Mouse (Mus musculus): ENCODE results near the gene Pck2. TPM values are rescaled to one million over a fixed set of nuclear protein-coding genes. Genes with fewer than 3 reads are reported as not detected.

Gene Pck2
- polyA plus RNA-seq, 1 experiment from 2014 or later = 35.5 TPM

GRCm38 (mm10) chr14:55578668-55579269 is 38.7 kb downstream of the Pck2 start:
- 15% methylated on average over 6 of the region's 6 CpGs for WGBS (ENCODE audit: insufficient replicate concordance)
- Histone ChIP-seq H3K27me3 (replicated peaks) (no peaks in the 10 kb centered on the region), H3K27ac (peak overlapping the region; percentile 80), H3K9ac (peak overlapping the region; percentile 95), H3K36me3 (peaks cover 34% of the 10 kb centered on the region), H3K4me1 (peaks cover 60% of the 10 kb centered on the region), H3K4me3 (peak overlapping the region; percentile 89), H3K4me2 (peak overlapping the region; percentile 85), H3K9me3 (replicated peaks) (no peaks in the 10 kb centered on the region)
- ATAC-seq = peak; percentile 57

GRCm38 (mm10) chr14:55579511-55580496 is 39.7 kb downstream of the Pck2 start:
- Histone ChIP-seq H3K4me1 (peaks cover 70% of the 10 kb centered on the region), H3K36me3 (peaks cover 34% of the 10 kb centered on the region), H3K9me3 (replicated peaks) (no peaks in the 10 kb centered on the region), H3K27me3 (replicated peaks) (no peaks in the 10 kb centered on the region), H3K9ac (peak overlapping the region; percentile 95; the same call in 1 of the 2 replicates), H3K4me3 (peak overlapping the region; percentile 89), H3K27ac (peak overlapping the region; percentile 56), H3K4me2 (peak overlapping the region; percentile 85)
- 83% methylated on average over 23 of the region's 23 CpGs for WGBS (ENCODE audit: insufficient replicate concordance)
- ATAC-seq = no peak

- Histone ChIP-seq H3K4me3 (no peak overlapping the region), H3K4me2 (no peak overlapping the region), H3K9me3 (replicated peaks) (no peaks in the 10 kb centered on the region), H3K36me3 (peaks cover 34% of the 10 kb centered on the region), H3K4me1 (peaks cover 71% of the 10 kb centered on the region), H3K27me3 (replicated peaks) (no peaks in the 10 kb centered on the region), H3K9ac (no peak overlapping the region), H3K27ac (peak overlapping the region; percentile 29; the same call in 1 of the 2 replicates)
- WGBS (ENCODE audit: insufficient replicate concordance) = 87% methylated on average over 16 of the region's 16 CpGs
- ATAC-seq = no peak
Observed at GRCm38 (mm10) chr14:55580731-55581130, 40.7 kb downstream of the Pck2 start.

- H3K4me2 ChIP-seq = no peak overlapping the region
- H3K4me3 ChIP-seq = no peak overlapping the region
- H3K36me3 ChIP-seq = peaks cover 37% of the 10 kb centered on the region
- H3K9me3 ChIP-seq (replicated peaks) = no peaks in the 10 kb centered on the region
- WGBS (ENCODE audit: insufficient replicate concordance) = 72% methylated on average over 9 of the region's 9 CpGs
- no peaks in the 10 kb centered on the region for H3K27me3 ChIP-seq (replicated peaks)
- peaks cover 77% of the 10 kb centered on the region for H3K4me1 ChIP-seq
- no peak for ATAC-seq
- peak overlapping the region; percentile 49 for H3K27ac ChIP-seq
- no peak overlapping the region for H3K9ac ChIP-seq
Observed at GRCm38 (mm10) chr14:55581981-55582681, 42.1 kb downstream of the Pck2 start.

- peaks cover 77% of the 10 kb centered on the region for H3K4me1 ChIP-seq
- peak overlapping the region; percentile 99 for H3K4me2 ChIP-seq
- 22% methylated on average over 5 of the region's 5 CpGs for WGBS (ENCODE audit: insufficient replicate concordance)
- H3K27ac ChIP-seq = peak overlapping the region; percentile 97
- H3K36me3 ChIP-seq = peaks cover 57% of the 10 kb centered on the region
- no peak for ATAC-seq
- H3K4me3 ChIP-seq = peak overlapping the region; percentile 80
- no peaks in the 10 kb centered on the region for H3K27me3 ChIP-seq (replicated peaks)
- no peaks in the 10 kb centered on the region for H3K9me3 ChIP-seq (replicated peaks)
- peak overlapping the region; percentile 79 for H3K9ac ChIP-seq
Observed at GRCm38 (mm10) chr14:55584303-55584701, 44.2 kb downstream of the Pck2 start.

GRCm38 (mm10) chr14:55584702-55585565 is 44.9 kb downstream of the Pck2 start, which contains the start of gene Emc9:
Emc9 (minus strand) TSS chr14:55585302.
- Histone ChIP-seq H3K9ac (peak within 1 kb of the TSS; percentile 79), H3K9me3 (replicated peaks) (no peaks in the 10 kb centered on the region), H3K27me3 (replicated peaks) (no peaks in the 10 kb centered on the region), H3K4me1 (peaks cover 77% of the 10 kb centered on the region), H3K27ac (peak within 1 kb of the TSS; percentile 97), H3K36me3 (peaks cover 54% of the 10 kb centered on the region), H3K4me3 (peak within 1 kb of the TSS; percentile 80), H3K4me2 (peak within 1 kb of the TSS; percentile 99)
- WGBS (ENCODE audit: insufficient replicate concordance) = 2% methylated on average over 43 of the region's 43 CpGs
- ATAC-seq = peak; percentile 95

GRCm38 (mm10) chr14:55585566-55585960 is 45.5 kb downstream of the Pck2 start:
- Histone ChIP-seq H3K4me2 (peak overlapping the region; percentile 99), H3K4me1 (peaks cover 80% of the 10 kb centered on the region), H3K9me3 (replicated peaks) (no peaks in the 10 kb centered on the region), H3K27ac (peak overlapping the region; percentile 97), H3K27me3 (replicated peaks) (no peaks in the 10 kb centered on the region), H3K9ac (peak overlapping the region; percentile 79), H3K4me3 (peak overlapping the region; percentile 80), H3K36me3 (peaks cover 48% of the 10 kb centered on the region)
- WGBS (ENCODE audit: insufficient replicate concordance) = 17% methylated on average over 6 of the region's 6 CpGs
- ATAC-seq = peak; percentile 68

GRCm38 (mm10) chr14:55586149-55586548 is 46.1 kb downstream of the Pck2 start:
- Histone ChIP-seq H3K4me2 (peak overlapping the region; percentile 99), H3K9ac (peak overlapping the region; percentile 79), H3K4me3 (peak overlapping the region; percentile 80), H3K27ac (peak overlapping the region; percentile 97), H3K9me3 (replicated peaks) (no peaks in the 10 kb centered on the region), H3K36me3 (peaks cover 42% of the 10 kb centered on the region), H3K27me3 (replicated peaks) (no peaks in the 10 kb centered on the region), H3K4me1 (peaks cover 80% of the 10 kb centered on the region)
- peak; percentile 54 for ATAC-seq
- 18% methylated on average over 2 of the region's 2 CpGs for WGBS (ENCODE audit: insufficient replicate concordance)

- Histone ChIP-seq H3K4me1 (peaks cover 80% of the 10 kb centered on the region), H3K4me2 (peak overlapping the region; percentile 93; the same call in 1 of the 2 replicates)
- 89% methylated on average over 5 of the region's 5 CpGs for WGBS (ENCODE audit: insufficient replicate concordance)
Observed at GRCm38 (mm10) chr14:55589271-55589670, 49.2 kb downstream of the Pck2 start.

GRCm38 (mm10) chr14:55589771-55590448 is 49.8 kb downstream of the Pck2 start:
- Histone ChIP-seq H3K4me3 (peak overlapping the region; percentile 82), H3K9me3 (replicated peaks) (no peaks in the 10 kb centered on the region), H3K4me2 (peak overlapping the region; percentile 93), H3K36me3 (peaks cover 42% of the 10 kb centered on the region), H3K4me1 (peaks cover 74% of the 10 kb centered on the region), H3K9ac (peak overlapping the region; percentile 92), H3K27me3 (replicated peaks) (no peaks in the 10 kb centered on the region), H3K27ac (peak overlapping the region; percentile 94)
- no peak for ATAC-seq
- 71% methylated on average over 11 of the region's 11 CpGs for WGBS (ENCODE audit: insufficient replicate concordance)

More at GRCm38 (mm10) chr14:55589271-55589670, 49.2 kb downstream of the Pck2 start:
- no peak for ATAC-seq
- Histone ChIP-seq H3K27me3 (replicated peaks) (no peaks in the 10 kb centered on the region), H3K4me3 (no peak overlapping the region), H3K27ac (no peak overlapping the region; the same call in 1 of the 2 replicates), H3K9ac (no peak overlapping the region), H3K9me3 (replicated peaks) (no peaks in the 10 kb centered on the region), H3K36me3 (peaks cover 35% of the 10 kb centered on the region)
